Mouse (Mus musculus): ENCODE measurements at regions not wholly inside any gene's neighbourhood (a gene's known extent, or its start where the extent isn't known, plus 50 kb on each side); places are given as distances from the start of the nearest gene placed in this dataset.

DNA sequence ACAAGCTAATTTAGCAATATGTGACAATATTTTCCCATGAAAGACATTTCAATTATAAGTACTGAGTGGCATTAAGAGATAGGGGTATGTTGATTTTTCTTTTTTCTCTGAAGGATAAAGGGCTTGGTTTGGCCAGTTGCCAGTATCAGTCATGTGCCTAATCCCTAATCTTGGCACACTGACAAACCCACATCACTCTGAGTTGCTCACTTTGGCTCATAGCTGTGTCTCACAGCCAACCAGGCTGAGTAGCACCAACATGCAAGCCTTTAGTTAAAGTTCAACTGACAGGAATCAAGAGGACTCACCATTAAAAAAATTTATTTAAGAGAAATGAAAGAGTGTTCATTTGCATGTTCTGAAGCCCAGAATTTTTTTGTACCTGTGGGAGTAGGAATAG, 1861.1 kb upstream of the Cntnap5a start:
- no peaks in the 10 kb centered on the region for H3K36me3 ChIP-seq (replicated peaks)
- no peaks in the 10 kb centered on the region for H3K9me3 ChIP-seq
- ATAC-seq (replicated peaks), result peak; percentile 80; the same call in 1 of the 2 replicates
- no peak overlapping the region for H3K9ac ChIP-seq
- no peaks in the 10 kb centered on the region for H3K27me3 ChIP-seq (replicated peaks)
- H3K4me3 ChIP-seq, result no peak overlapping the region
- no peak overlapping the region for H3K4me2 ChIP-seq
- H3K27ac ChIP-seq, result no peak overlapping the region
- no peaks in the 10 kb centered on the region for H3K4me1 ChIP-seq

DNA sequence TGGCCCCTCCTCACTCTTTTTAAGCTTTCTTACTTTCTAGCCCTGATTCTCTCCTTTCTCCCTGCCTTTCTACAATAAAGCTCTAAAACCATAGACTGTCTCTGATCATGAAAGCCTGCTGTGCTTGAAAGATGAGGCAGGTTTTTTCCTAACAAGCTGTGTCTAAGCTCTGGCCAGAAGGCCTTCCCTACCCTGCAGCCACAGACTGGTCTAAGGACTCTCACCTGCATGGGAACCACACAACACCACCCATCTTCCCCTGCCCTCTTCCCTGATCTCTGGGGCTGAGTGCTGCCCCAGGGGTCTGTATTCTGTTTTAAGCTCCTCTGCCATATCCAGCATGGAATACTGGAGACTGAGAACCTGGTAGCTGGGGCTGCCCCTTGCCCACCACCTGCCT, 1832.1 kb upstream of the Cntnap5a start:
- Histone ChIP-seq H3K4me1 (no peaks in the 10 kb centered on the region), H3K9me3 (no peaks in the 10 kb centered on the region), H3K4me2 (no peak overlapping the region), H3K27me3 (replicated peaks) (no peaks in the 10 kb centered on the region), H3K9ac (no peak overlapping the region), H3K36me3 (replicated peaks) (no peaks in the 10 kb centered on the region), H3K27ac (no peak overlapping the region), H3K4me3 (no peak overlapping the region)
- peak; percentile 58 for ATAC-seq (replicated peaks)
